Mouse (Mus musculus) urinary bladder, postnatal 14 days (tissue): ENCODE measurements around the gene Mptx2.
"Not testable (repeated sequence)": the region's sequence is repeated elsewhere in the genome, so short reads cannot be mapped to it uniquely, and the experiment has no call there.

Experiments
- DNase-seq: peaks from one replicate; pipeline ENCODE4 v3.0.0; 2021; ENCODE audit warnings: low spot score

Mptx2 gene

DNA sequence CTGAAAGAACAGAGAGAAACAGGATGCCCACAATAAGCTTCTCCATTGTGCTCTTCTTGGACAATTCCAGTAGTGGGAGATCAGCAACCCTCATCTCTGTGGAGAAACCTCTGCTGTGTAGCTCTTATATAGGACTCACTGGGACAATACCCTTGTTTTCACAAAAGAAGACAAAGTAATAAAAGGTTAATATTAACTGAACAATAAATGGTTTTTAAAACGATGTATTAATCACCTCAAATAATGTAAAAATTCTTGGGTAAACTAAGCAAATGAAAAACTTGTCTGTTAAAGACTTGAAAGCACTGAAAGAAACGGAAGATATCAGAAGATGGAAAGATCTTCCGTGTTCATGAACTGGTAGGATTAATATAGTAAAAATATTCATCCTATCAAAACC, at the start of gene Mptx2:
TSS of gene Mptx2 (minus strand) at position 101 of the 400 bp plus-strand sequence.
- DNase-seq, result no peak

DNA sequence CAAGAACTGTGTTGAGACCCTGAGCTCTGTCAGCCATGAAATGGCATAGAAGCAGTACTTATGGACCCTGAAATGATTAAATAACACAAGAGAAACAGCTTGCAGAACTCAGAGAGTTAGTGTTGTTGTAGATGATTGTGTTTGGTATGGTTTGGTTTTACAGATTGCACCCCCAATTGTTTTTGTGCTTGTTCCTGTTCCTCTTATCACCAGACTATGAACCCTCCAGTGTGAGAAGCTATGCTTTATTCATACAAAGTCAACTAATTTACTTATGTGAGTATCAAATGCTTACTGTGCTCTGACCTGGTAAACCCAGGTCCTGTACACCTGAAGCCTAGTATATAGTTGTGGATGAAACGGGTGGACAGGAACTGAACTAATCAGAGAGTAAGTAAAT, 49.0 kb upstream of the Mptx2 start:
- DNase-seq, result no peak

- DNase-seq, result no peak
Measured at GRCm38 (mm10) chr1:173325395-173325794, 47.8 kb upstream of the Mptx2 start.

DNA sequence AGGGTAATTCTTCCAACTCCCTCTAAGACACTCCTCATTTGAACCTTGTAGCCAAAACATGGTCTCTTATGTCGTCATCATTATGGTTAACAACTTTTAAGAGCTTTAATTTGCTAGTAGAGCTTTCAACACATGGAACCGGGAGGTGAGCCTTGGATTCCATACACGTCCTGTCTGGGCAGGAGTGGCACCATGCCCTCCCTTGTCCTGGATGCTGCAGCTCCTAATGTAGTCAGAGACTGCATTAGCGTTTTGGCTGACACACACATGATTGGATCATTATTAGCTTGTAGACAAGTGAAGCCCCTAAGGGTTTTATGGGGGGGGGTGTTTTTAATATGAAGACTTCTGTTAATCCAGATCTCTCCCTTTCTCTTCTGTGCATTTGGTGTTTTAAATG, 47.4 kb upstream of the Mptx2 start:
- DNase-seq, result no peak

- peak; percentile 10 for DNase-seq
Measured at GRCm38 (mm10) chr1:173323839-173324585, 46.4 kb upstream of the Mptx2 start.

- no peak for DNase-seq
Measured at GRCm38 (mm10) chr1:173322249-173322627, 44.7 kb upstream of the Mptx2 start.

DNA sequence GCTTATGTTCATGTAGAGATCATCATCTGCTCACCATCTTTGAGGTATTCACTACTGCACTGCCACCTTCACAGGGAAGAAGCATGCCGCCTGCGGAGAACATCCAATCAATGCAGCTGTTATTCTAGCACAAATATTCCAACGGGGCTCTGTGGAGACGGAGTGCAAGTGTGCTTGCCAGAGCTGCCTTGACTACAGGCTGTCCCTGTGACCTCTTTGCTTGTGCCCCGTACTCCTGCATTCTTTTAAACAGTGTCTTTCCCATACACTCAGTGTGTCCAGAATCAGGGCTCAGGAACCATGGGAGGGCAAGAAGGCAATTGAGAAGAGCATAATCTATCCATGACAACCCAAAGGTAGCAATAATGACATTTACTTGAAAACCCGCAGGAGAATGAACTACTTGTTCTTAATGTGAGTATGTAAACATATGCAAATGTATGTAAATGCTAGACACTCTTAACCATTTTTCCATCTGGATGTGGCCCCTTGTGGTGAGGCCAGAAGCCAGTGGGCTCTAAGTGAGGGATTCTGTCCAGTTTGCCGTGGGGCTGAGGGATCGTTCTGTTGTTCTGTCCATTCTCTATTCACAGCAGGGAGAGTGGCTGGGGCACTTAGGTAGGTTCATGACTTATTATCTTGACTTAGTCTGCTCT, 44.1 kb upstream of the Mptx2 start:
- no peak for DNase-seq

- no peak for DNase-seq
Measured at GRCm38 (mm10) chr1:173317925-173318477, 40.4 kb upstream of the Mptx2 start.

- DNase-seq, result no peak
Measured at GRCm38 (mm10) chr1:173315725-173316124, 38.1 kb upstream of the Mptx2 start.

DNA sequence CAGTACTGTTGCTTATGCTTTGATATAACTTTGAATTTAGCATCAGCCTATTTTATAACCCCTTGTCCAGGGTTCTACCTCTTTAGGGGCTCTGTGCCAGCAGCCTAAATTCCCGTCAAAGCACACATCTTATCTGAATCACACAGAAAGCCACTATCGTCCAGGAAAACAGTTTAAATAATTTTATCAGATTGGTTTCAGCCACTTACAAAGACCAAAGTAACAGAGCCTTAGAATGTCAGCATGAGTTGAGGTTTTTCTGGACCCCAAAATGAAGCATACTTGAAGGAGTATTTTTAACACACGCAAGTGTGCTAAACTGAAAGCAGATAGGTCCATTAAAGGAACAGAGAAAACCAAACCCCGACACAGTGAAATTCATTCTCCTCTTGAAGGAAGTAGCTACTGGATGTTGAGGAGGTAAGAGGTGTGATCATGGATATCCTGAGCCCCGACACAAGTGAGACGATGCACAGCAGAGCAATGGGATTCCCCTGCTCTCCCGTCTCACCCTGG, 36.0 kb upstream of the Mptx2 start:
- DNase-seq, result not testable (repeated sequence)

- DNase-seq, result not testable (repeated sequence)
Measured at GRCm38 (mm10) chr1:173302795-173303194, 25.2 kb upstream of the Mptx2 start.

DNA sequence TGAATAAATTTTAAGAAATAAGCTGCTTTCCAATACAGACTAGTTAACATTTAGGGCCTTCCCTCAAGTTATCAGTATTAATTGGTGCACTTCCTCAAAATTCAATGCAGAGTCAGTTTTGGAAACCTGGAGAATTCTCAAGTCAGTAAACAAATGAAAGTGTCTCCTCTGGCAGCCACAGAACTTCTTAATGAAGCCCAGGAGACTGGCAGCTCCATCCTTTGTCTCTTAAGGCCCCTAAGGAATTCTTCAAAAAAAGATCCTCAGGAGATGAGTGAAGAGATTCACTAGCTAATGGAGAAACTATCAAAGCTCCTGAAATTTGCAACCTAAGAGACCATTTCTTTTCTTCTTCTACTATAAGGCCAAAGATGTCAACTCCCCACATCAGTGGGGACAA, 11.9 kb downstream of the Mptx2 start, which contains the start of gene Olfr418:
TSS of gene Olfr418 (plus strand) at position 301 of the 400 bp plus-strand sequence.
- no peak for DNase-seq

DNA sequence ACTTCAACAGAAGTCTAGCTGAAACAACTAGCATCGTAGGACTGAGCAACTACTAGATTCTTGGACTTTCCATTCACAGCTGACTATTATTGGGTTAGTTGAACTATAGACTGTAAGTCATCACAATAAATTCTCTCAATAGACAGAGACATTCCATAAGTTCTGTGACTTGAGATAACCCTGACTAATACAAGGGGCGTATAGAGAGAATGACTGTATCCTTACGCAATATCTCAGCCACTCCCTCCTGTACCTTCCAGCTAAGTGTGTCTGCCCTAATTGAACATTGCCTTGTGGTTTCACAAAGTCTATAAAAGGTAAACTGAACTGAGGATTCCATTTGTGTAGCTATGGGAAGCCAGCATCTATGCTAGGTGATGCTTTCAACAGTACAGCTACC, 27.7 kb downstream of the Mptx2 start:
- no peak for DNase-seq

DNA sequence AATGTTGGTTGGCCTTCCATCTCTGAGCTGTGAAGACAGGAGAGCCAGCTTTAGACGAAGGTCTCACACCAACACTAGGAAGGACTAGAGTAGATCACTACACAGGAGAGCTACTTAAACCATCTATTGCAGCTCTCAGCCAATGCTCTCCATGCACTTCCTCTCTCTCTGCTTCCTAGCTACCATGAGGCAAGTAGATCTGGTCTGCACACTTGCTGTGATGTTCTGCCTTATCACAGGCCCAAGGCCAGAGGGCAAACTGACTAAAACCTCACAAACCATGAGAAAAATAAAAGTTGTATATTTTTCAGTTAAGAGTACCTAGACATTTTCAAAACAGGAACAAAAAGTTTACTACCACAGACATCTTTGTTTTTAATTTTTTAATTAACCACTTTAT, 40.6 kb downstream of the Mptx2 start:
- DNase-seq, result not testable (repeated sequence)

DNA sequence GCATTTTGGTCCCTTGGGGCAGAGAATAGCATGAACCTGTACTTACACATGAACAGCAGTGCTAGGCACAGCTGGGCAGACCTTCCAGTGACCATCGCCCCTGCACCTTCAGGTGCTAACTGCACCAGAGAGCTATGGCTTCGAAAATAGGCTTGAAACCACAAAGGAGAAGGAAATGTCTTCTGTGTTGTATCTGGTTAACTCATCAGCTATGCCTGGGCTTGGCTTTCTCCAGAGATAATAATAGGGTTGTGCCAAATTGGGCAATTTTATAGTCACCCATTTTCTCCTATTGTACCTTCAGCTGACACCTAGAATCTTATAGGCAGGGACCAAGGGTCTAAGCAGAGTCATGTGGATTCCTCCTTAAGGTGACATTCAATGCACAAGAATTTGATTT, 50.5 kb downstream of the Mptx2 start, which contains the start of gene Fcer1a:
TSS of gene Fcer1a (minus strand) at position 134 of the 400 bp plus-strand sequence.
- no peak for DNase-seq
